Mouse (Mus musculus): ENCODE results near the gene Gm10057.
"Not testable (repeated sequence)": the region's sequence is repeated elsewhere in the genome, so short reads cannot be mapped to it uniquely, and the experiment has no call there.

Gene Gm10057

DNA sequence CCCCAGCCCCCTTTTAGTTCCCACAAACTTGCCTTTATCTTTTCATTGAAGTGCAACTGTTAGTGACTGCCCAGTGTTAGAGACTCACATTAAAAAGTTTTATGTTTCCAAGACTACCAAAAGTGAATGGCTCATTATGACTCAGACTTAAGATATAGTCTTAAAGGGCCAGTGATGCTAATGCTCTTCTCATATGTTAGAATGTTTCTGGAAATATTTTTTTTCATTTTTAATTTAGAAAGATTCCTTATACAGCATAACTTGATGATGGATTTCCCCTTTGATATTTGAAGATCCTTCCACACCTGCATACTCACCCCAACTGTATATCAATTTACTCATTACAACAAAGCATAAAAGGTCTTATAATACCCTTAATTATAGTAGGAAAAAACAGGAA lies at the start of gene Gm10057:
Gm10057 (minus strand) TSS at position 101 of the 400 bp plus-strand sequence.
- DNase-seq (ENCODE audit: low spot score): not testable (repeated sequence)

DNA sequence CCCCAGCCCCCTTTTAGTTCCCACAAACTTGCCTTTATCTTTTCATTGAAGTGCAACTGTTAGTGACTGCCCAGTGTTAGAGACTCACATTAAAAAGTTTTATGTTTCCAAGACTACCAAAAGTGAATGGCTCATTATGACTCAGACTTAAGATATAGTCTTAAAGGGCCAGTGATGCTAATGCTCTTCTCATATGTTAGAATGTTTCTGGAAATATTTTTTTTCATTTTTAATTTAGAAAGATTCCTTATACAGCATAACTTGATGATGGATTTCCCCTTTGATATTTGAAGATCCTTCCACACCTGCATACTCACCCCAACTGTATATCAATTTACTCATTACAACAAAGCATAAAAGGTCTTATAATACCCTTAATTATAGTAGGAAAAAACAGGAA lies 21.1 kb downstream of the Gm10057 start, which contains the start of gene 4921511M17Rik:
4921511M17Rik (minus strand) TSS at position 101 of the 400 bp plus-strand sequence.
- DNase-seq (ENCODE audit: low spot score): not testable (repeated sequence)

DNA sequence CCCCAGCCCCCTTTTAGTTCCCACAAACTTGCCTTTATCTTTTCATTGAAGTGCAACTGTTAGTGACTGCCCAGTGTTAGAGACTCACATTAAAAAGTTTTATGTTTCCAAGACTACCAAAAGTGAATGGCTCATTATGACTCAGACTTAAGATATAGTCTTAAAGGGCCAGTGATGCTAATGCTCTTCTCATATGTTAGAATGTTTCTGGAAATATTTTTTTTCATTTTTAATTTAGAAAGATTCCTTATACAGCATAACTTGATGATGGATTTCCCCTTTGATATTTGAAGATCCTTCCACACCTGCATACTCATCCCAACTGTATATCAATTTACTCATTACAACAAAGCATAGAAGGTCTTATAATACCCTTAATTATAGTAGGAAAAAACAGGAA lies 42.3 kb downstream of the Gm10057 start, which contains the start of gene Samt1:
Samt1 (minus strand) TSS at position 101 of the 400 bp plus-strand sequence.
- not testable (repeated sequence) for DNase-seq (ENCODE audit: low spot score)
